Mouse (Mus musculus): ENCODE measurements around the gene Dnal4. TPM values are rescaled to one million over a fixed set of nuclear protein-coding genes. Genes with fewer than 3 reads are reported as not detected.

The Dnal4 gene
- total RNA-seq, 2 experiments from 2014 or later, result 21.6 to 22.2 TPM

Other genes with a start within 250 kb of the Dnal4 start
- 100 to 1,000 TPM; 156 to 161 TPM for gene Ddx17, start 231.1 kb downstream of the Dnal4 start, total RNA-seq (2021)
- under 1 TPM in 1 of 2 experiments, not detected in 1; 0.73 TPM for gene Dmc1, start 172.7 kb downstream of the Dnal4 start, total RNA-seq (2021)
- 1 to 10 TPM; 1.4 to 2.1 TPM for gene Fam227a, start 118.9 kb downstream of the Dnal4 start, total RNA-seq (2021)
- gene Cby1, start 118.7 kb downstream of the Dnal4 start, total RNA-seq (2021), result 10 to 100 TPM; 24.7 to 24.9 TPM
- gene Tomm22, start 107.0 kb downstream of the Dnal4 start, total RNA-seq (2021), result 100 to 1,000 TPM; 109 to 139 TPM
- gene Josd1, start 89.9 kb downstream of the Dnal4 start, total RNA-seq (2021), result 10 to 100 TPM; 28.1 to 30.9 TPM
- 10 to 100 TPM; 30.3 to 33.2 TPM for gene Gtpbp1, start 87.0 kb downstream of the Dnal4 start, total RNA-seq (2021)
- 10 to 100 TPM; 70.6 to 73.4 TPM for gene Sun2, start 35.3 kb downstream of the Dnal4 start, total RNA-seq (2021)
- 1 to 10 TPM; 2.1 to 2.6 TPM for gene Nptxr, start 26.9 kb upstream of the Dnal4 start, total RNA-seq (2021)
- under 1 TPM in 1 of 2 experiments, not detected in 1; 0.31 TPM for gene Npcd, start 56.4 kb upstream of the Dnal4 start, total RNA-seq (2021)
- gene Cbx6, start 56.8 kb upstream of the Dnal4 start, total RNA-seq (2021), result 10 to 100 TPM; 35.4 to 36.8 TPM
- 10 to 100 TPM; 13.0 to 14.4 TPM for gene Apobec3, start 113.8 kb upstream of the Dnal4 start, total RNA-seq (2021)
- gene Cbx7, start 193.3 kb upstream of the Dnal4 start, total RNA-seq (2021), result 1 to 10 TPM; 3.6 to 7.8 TPM
- 10 to 100 TPM; 42.2 to 43.4 TPM for gene Pdgfb, start 237.1 kb upstream of the Dnal4 start, total RNA-seq (2021)